Mouse (Mus musculus) embryonic facial prominence, embryonic 13.5 days (tissue): ENCODE results near the gene Prkar2a. TPM values are rescaled to one million over a fixed set of nuclear protein-coding genes. Genes with fewer than 3 reads are reported as not detected.

Experiments used
- ATAC-seq: fragments of 200-750 bp; cut with Nextera tagmentation; 2 replicates; pipeline ENCODE4 v1.8.0; 2017; ENCODE audit warnings: low read depth; ENCODE audit not compliant: insufficient number of reproducible peaks, insufficient read depth, low FRiP score, low TSS enrichment
- H3K27ac ChIP-seq: fragments of 300-500 bp; sonication (generic); 2 replicates; pipeline ENCODE4 v1.5.1; 2015; ENCODE audit warnings: moderate library complexity, mild to moderate bottlenecking, inconsistent platforms
- H3K27me3 ChIP-seq: fragments of 300-500 bp; sonication (generic); 2 replicates; pipeline ENCODE4 v1.6.1; 2015; ENCODE audit warnings: mild to moderate bottlenecking, inconsistent platforms
- H3K36me3 ChIP-seq: fragments of 300-500 bp; sonication (generic); 2 replicates; pipeline ENCODE4 v1.6.1; 2015; ENCODE audit warnings: mild to moderate bottlenecking, inconsistent platforms
- H3K4me1 ChIP-seq: fragments of 300-500 bp; sonication (generic); 2 replicates; pipeline ENCODE4 v1.6.1; 2015; ENCODE audit warnings: inconsistent platforms
- H3K4me2 ChIP-seq: fragments of 300-500 bp; sonication (generic); 2 replicates; pipeline ENCODE4 v1.6.1; 2015; ENCODE audit warnings: moderate library complexity, mild to moderate bottlenecking, inconsistent platforms
- H3K4me3 ChIP-seq: fragments of 300-500 bp; sonication (generic); 2 replicates; pipeline ENCODE4 v1.5.1; 2015; ENCODE audit warnings: mild to moderate bottlenecking, inconsistent platforms
- H3K9ac ChIP-seq: fragments of 300-500 bp; sonication (generic); 2 replicates; pipeline ENCODE4 v1.6.1; 2015; ENCODE audit warnings: mild to moderate bottlenecking, inconsistent platforms
- H3K9me3 ChIP-seq: fragments of 300-500 bp; sonication (generic); 2 replicates; pipeline ENCODE4 v1.6.1; 2016; ENCODE audit warnings: inconsistent platforms
- WGBS: fragments of 180-500 bp; shearing (Covaris S2); methylation state at CpG from one replicate; pipeline ENCODE4 v1.1.7; 2015; ENCODE audit warnings: mixed read lengths; 5-methylcytosine and 5-hydroxymethylcytosine counted together
- polyA plus RNA-seq: library from polyadenylated mRNA; unstranded; fragments of >200 nt; fragmentation: Nextera tagmentation; extraction: Ambion mirVana; gene quantifications from 2 replicates; pipeline ENCODE4 v1.2.1, GENCODE M21; 2015

Gene Prkar2a
- polyA plus RNA-seq, 1 experiment from 2014 or later = 25.6 TPM

DNA sequence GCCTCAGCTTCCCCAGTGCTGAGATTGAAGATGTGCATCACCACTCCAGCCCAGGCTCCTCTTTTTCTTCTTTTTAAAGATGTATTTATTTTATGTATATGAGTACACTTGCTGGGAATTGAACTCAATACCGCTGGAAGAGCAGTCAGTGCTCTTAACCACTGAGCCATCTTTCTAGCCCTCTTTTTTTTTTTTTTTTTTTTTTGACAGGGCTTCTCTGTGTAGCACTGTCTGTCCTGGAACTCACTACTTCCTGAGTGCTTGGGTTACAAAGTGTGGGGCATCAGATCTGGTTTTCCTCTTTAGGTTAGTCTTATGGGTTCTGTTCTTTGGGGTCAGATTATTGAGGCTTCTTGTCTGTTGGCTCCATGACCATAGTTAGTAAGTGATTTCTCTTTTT, 5.4 kb downstream of the Prkar2a start:
- ATAC-seq = no peak
- Histone ChIP-seq H3K4me3 (no peak overlapping the region), H3K4me2 (no peak overlapping the region), H3K27me3 (no peaks in the 10 kb centered on the region), H3K4me1 (peaks cover 18% of the 10 kb centered on the region), H3K9ac (no peak overlapping the region), H3K27ac (no peak overlapping the region), H3K9me3 (no peaks in the 10 kb centered on the region), H3K36me3 (peaks cover 7% of the 10 kb centered on the region; the same call in 1 of the 2 replicates)
- 100% methylated on average over 1 of the region's 1 CpGs for WGBS

- no peaks in the 10 kb centered on the region for H3K9me3 ChIP-seq
- 0 out of 2 replicates have a peak, but pooled peaks cover 4% of the 10 kb centered on the region for H3K4me1 ChIP-seq
- ATAC-seq = no peak
- H3K27ac ChIP-seq = no peak overlapping the region
- no peak overlapping the region for H3K4me3 ChIP-seq
- H3K9ac ChIP-seq = no peak overlapping the region
- H3K36me3 ChIP-seq = peaks cover 8% of the 10 kb centered on the region; the same call in 1 of the 2 replicates
- no peak overlapping the region for H3K4me2 ChIP-seq
- no peaks in the 10 kb centered on the region for H3K27me3 ChIP-seq
Measured at GRCm38 (mm10) chr9:108702476-108702875, 13.4 kb downstream of the Prkar2a start.

- no peak for ATAC-seq
- 0 out of 2 replicates have a peak, but pooled peaks cover 4% of the 10 kb centered on the region for H3K4me1 ChIP-seq
- WGBS = 46% methylated on average over 12 of the region's 12 CpGs
Measured at GRCm38 (mm10) chr9:108703373-108704110, 14.4 kb downstream of the Prkar2a start.

GRCm38 (mm10) chr9:108704591-108704990, 15.5 kb downstream of the Prkar2a start:
- H3K9ac ChIP-seq = no peak overlapping the region
- 64% methylated on average over 7 of the region's 7 CpGs for WGBS
- H3K27me3 ChIP-seq = no peaks in the 10 kb centered on the region
- no peak overlapping the region for H3K4me3 ChIP-seq
- H3K36me3 ChIP-seq = peaks cover under 1% of the 10 kb centered on the region; the same call in 1 of the 2 replicates
- H3K27ac ChIP-seq = no peak overlapping the region
- ATAC-seq = no peak
- no peak overlapping the region for H3K4me2 ChIP-seq
- 0 out of 2 replicates have a peak, but pooled peaks cover 4% of the 10 kb centered on the region for H3K4me1 ChIP-seq
- no peaks in the 10 kb centered on the region for H3K9me3 ChIP-seq

More at GRCm38 (mm10) chr9:108703373-108704110, 14.4 kb downstream of the Prkar2a start:
- no peak overlapping the region for H3K4me2 ChIP-seq
- no peaks in the 10 kb centered on the region for H3K9me3 ChIP-seq
- H3K27me3 ChIP-seq = no peaks in the 10 kb centered on the region
- H3K4me3 ChIP-seq = no peak overlapping the region
- H3K27ac ChIP-seq = no peak overlapping the region
- peaks cover 4% of the 10 kb centered on the region; the same call in 1 of the 2 replicates for H3K36me3 ChIP-seq
- H3K9ac ChIP-seq = no peak overlapping the region

GRCm38 (mm10) chr9:108707212-108707611, 18.1 kb downstream of the Prkar2a start:
- ATAC-seq = no peak
- 84% methylated on average over 2 of the region's 2 CpGs for WGBS
- no peak overlapping the region for H3K4me3 ChIP-seq

GRCm38 (mm10) chr9:108708833-108709232, 19.7 kb downstream of the Prkar2a start:
- no peak for ATAC-seq
- Histone ChIP-seq H3K27me3 (no peaks in the 10 kb centered on the region), H3K27ac (no peak overlapping the region), H3K4me1 (0 out of 2 replicates have a peak, but pooled peaks cover 1% of the 10 kb centered on the region), H3K9ac (no peak overlapping the region), H3K36me3 (no peaks in the 10 kb centered on the region), H3K4me3 (no peak overlapping the region), H3K9me3 (no peaks in the 10 kb centered on the region), H3K4me2 (no peak overlapping the region)
- 92% methylated on average over 8 of the region's 8 CpGs for WGBS

More at GRCm38 (mm10) chr9:108707212-108707611, 18.1 kb downstream of the Prkar2a start:
- no peaks in the 10 kb centered on the region for H3K36me3 ChIP-seq
- H3K27me3 ChIP-seq = no peaks in the 10 kb centered on the region
- no peak overlapping the region for H3K27ac ChIP-seq
- H3K9me3 ChIP-seq = no peaks in the 10 kb centered on the region
- 0 out of 2 replicates have a peak, but pooled peaks cover 4% of the 10 kb centered on the region for H3K4me1 ChIP-seq
- H3K9ac ChIP-seq = no peak overlapping the region
- H3K4me2 ChIP-seq = no peak overlapping the region

GRCm38 (mm10) chr9:108710767-108711166, 21.7 kb downstream of the Prkar2a start:
- Histone ChIP-seq H3K4me1 (no peaks in the 10 kb centered on the region), H3K4me2 (no peak overlapping the region), H3K27ac (no peak overlapping the region), H3K36me3 (peaks cover 3% of the 10 kb centered on the region; the same call in 1 of the 2 replicates), H3K27me3 (no peaks in the 10 kb centered on the region), H3K9me3 (no peaks in the 10 kb centered on the region), H3K4me3 (no peak overlapping the region), H3K9ac (no peak overlapping the region)
- 83% methylated on average over 7 of the region's 7 CpGs for WGBS
- no peak for ATAC-seq

DNA sequence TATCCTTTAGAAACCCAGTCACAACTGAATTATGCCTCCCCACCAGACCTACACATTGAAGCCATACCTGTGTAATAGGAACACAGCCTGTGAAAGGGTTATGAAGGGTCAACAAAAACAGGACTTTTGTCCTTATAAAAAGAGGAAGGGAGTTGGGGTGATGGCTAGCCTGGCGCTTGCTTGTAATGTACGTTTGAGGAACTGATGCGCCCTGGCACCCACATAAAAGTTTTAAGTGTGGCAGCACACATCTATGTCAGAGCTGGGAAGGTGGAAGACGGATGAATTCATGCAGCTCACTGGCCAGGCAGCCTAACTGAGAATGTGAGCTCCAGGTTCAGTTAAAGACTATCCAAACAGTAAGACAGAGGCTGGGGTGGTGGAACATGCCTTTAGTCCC, 27.1 kb downstream of the Prkar2a start:
- Histone ChIP-seq H3K4me1 (no peaks in the 10 kb centered on the region), H3K4me3 (no peak overlapping the region), H3K9ac (no peak overlapping the region), H3K27me3 (no peaks in the 10 kb centered on the region), H3K36me3 (peaks cover 28% of the 10 kb centered on the region), H3K27ac (no peak overlapping the region), H3K4me2 (no peak overlapping the region), H3K9me3 (no peaks in the 10 kb centered on the region)
- ATAC-seq = no peak
- WGBS = 88% methylated on average over 4 of the region's 4 CpGs

DNA sequence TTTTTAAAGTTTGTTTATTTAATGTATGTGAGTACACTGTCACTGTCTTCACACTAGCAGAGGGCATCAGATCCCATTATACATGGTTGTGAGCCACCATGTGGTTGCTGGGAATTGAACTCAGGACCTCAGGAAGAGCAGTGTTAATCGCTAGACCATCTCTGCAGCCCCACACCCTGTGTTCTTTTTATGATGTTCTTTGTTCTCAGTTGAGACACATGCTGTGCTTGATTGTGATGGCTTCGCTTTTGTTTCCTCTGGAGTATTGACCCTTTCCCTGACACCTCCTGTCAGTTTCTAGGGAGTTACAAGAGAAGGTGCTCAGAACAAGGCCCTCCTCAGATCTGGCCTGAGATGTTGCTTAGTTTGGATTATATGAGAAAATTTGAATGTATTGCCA, 34.6 kb downstream of the Prkar2a start:
- Histone ChIP-seq H3K9ac (no peak overlapping the region), H3K4me2 (no peak overlapping the region), H3K27ac (no peak overlapping the region), H3K27me3 (no peaks in the 10 kb centered on the region), H3K4me3 (no peak overlapping the region), H3K36me3 (peaks cover 24% of the 10 kb centered on the region), H3K9me3 (no peaks in the 10 kb centered on the region), H3K4me1 (no peaks in the 10 kb centered on the region)
- ATAC-seq = no peak
- WGBS = 65% methylated on average over 2 of the region's 2 CpGs

DNA sequence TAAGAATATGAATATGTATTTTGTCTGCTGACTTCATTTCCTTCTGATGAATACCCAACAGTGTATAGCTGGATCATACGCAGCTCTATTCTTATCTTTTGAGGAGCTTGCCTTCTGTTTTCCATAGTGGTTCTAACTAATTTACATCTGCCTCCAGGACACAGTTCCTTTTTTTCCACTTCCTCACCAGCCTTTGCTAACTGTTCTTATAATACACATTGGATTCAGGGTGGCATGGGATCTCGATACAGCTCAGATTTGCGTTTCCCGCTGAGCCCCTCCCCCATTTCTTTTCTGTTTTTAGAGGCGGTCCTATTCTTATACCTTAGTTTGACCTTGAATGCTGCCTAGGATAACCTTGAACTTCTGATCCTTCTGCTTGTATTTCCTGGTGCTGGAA, 37.0 kb downstream of the Prkar2a start:
- WGBS = 91% methylated on average over 5 of the region's 5 CpGs
- Histone ChIP-seq H3K27ac (no peak overlapping the region), H3K9me3 (no peaks in the 10 kb centered on the region), H3K4me3 (no peak overlapping the region), H3K4me1 (no peaks in the 10 kb centered on the region), H3K27me3 (no peaks in the 10 kb centered on the region), H3K9ac (no peak overlapping the region), H3K4me2 (no peak overlapping the region), H3K36me3 (peaks cover 12% of the 10 kb centered on the region)
- no peak for ATAC-seq

DNA sequence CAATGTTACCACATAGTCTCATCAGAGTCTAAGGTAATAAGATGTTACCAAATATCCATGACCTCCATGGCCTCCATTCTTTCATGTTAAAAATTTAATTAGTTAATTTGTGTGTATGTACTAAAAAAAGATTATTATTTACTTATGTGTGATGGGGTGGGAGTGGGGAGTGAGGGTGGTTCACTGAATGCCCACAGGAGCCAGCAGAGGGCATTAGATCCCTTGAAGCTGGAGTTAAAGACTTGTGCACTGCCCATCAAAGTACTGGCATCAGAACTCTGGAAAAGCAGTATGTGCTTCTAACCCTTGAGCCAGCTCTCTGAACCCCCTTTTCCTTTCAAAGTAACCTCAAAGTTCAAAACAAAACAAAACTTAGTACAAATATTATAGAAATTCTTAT, 39.9 kb downstream of the Prkar2a start:
- Histone ChIP-seq H3K4me3 (no peak overlapping the region), H3K4me2 (no peak overlapping the region), H3K27me3 (no peaks in the 10 kb centered on the region), H3K36me3 (peaks cover 11% of the 10 kb centered on the region), H3K9me3 (no peaks in the 10 kb centered on the region), H3K27ac (no peak overlapping the region), H3K4me1 (no peaks in the 10 kb centered on the region), H3K9ac (no peak overlapping the region)
- no peak for ATAC-seq

GRCm38 (mm10) chr9:108732462-108732861, 43.3 kb downstream of the Prkar2a start:
- no peak overlapping the region for H3K4me2 ChIP-seq
- H3K4me3 ChIP-seq = no peak overlapping the region
- H3K9ac ChIP-seq = no peak overlapping the region
- no peaks in the 10 kb centered on the region for H3K9me3 ChIP-seq
- peaks cover 38% of the 10 kb centered on the region for H3K36me3 ChIP-seq
- ATAC-seq = no peak
- no peak overlapping the region for H3K27ac ChIP-seq
- no peaks in the 10 kb centered on the region for H3K27me3 ChIP-seq
- H3K4me1 ChIP-seq = no peaks in the 10 kb centered on the region
